Mouse (Mus musculus) erythroid progenitor cell, adult 5-6 weeks (primary cell): Measurements from ENCODE around the gene Igf2r. TPM values are rescaled to one million over a fixed set of nuclear protein-coding genes. Genes with fewer than 3 reads are reported as not detected.

Source experiments
- ATAC-seq: replicated peaks from 2 replicates; pipeline ENCODE4 v1.8.0; 2016; ENCODE audit warnings: moderate number of reproducible peaks, mild to moderate bottlenecking, moderate TSS enrichment, inconsistent platforms; ENCODE audit not compliant: poor library complexity, low FRiP score, severe bottlenecking
- total RNA-seq, 2 experiments: library from RNA; stranded (forward) in 1 of 2; stranded (reverse) in 1 of 2; fragments of 150-400 nt in 1 of 2; fragments of 186-747, 209-891 nt in 1 of 2; gene quantifications; 2 replicates each; pipeline versions ENCODE4 v1.2.3 to v1.2.4; 2015 to 2017; ENCODE audit warnings: low replicate concordance in 2 of 2

Gene Igf2r
- total RNA-seq, 2 experiments from 2014 or later: 1.7 to 12.9 TPM

GRCm38 (mm10) chr17:12645461-12645860, 124.0 kb downstream of the Igf2r start:
- ATAC-seq: no peak

GRCm38 (mm10) chr17:12641087-12641486, 128.4 kb downstream of the Igf2r start:
- ATAC-seq: no peak

- ATAC-seq: no peak
These were observed 129.9 kb downstream of the Igf2r start for GRCm38 (mm10) chr17:12639585-12639984.

GRCm38 (mm10) chr17:12634814-12635213, 134.7 kb downstream of the Igf2r start:
- no peak for ATAC-seq

Other genes starting within 250 kb of the Igf2r start
- gene Slc22a2, start 185.5 kb downstream of the Igf2r start, total RNA-seq (2015; ENCODE audit: low replicate concordance): not detected in 2 replicates
- not detected in 2 replicates for gene Slc22a2, start 185.5 kb downstream of the Igf2r start, total RNA-seq (2017; ENCODE audit: low replicate concordance)
- not detected in 2 replicates for gene Slc22a1, start 93.8 kb downstream of the Igf2r start, total RNA-seq (2015; ENCODE audit: low replicate concordance)
- gene Slc22a1, start 93.8 kb downstream of the Igf2r start, total RNA-seq (2017; ENCODE audit: low replicate concordance): 0.26 TPM in 1 of 2 replicates, not detected in the other
- not detected in 2 replicates for gene Mas1, start 98.5 kb upstream of the Igf2r start, total RNA-seq (2015; ENCODE audit: low replicate concordance)
- gene Mas1, start 98.5 kb upstream of the Igf2r start, total RNA-seq (2017; ENCODE audit: low replicate concordance): not detected in 2 replicates
- not detected in 2 replicates for gene Mrgprh, start 106.4 kb upstream of the Igf2r start, total RNA-seq (2015; ENCODE audit: low replicate concordance)
- not detected in 2 replicates for gene Mrgprh, start 106.4 kb upstream of the Igf2r start, total RNA-seq (2017; ENCODE audit: low replicate concordance)
- gene Pnldc1, start 140.6 kb upstream of the Igf2r start, total RNA-seq (2015; ENCODE audit: low replicate concordance): 2.9 TPM in 1 of 2 replicates, not detected in the other
- gene Pnldc1, start 140.6 kb upstream of the Igf2r start, total RNA-seq (2017; ENCODE audit: low replicate concordance): 7.4 TPM in 1 of 2 replicates, not detected in the other
- gene Tcp1, start 146.0 kb upstream of the Igf2r start, total RNA-seq (2015; ENCODE audit: low replicate concordance): 136 and 173 TPM in 2 replicates
- 208 and 220 TPM in 2 replicates for gene Tcp1, start 146.0 kb upstream of the Igf2r start, total RNA-seq (2017; ENCODE audit: low replicate concordance)
- 96.0 and 107 TPM in 2 replicates for gene Mrpl18, start 146.7 kb upstream of the Igf2r start, total RNA-seq (2015; ENCODE audit: low replicate concordance)
- 57.0 and 93.7 TPM in 2 replicates for gene Mrpl18, start 146.7 kb upstream of the Igf2r start, total RNA-seq (2017; ENCODE audit: low replicate concordance)
- gene Acat3, start 170.9 kb upstream of the Igf2r start, total RNA-seq (2015; ENCODE audit: low replicate concordance): not detected in 2 replicates
- gene Acat3, start 170.9 kb upstream of the Igf2r start, total RNA-seq (2017; ENCODE audit: low replicate concordance): not detected in 2 replicates
- gene Acat2, start 191.1 kb upstream of the Igf2r start, total RNA-seq (2015; ENCODE audit: low replicate concordance): 3.2 and 17.2 TPM in 2 replicates
- 3.9 and 7.3 TPM in 2 replicates for gene Acat2, start 191.1 kb upstream of the Igf2r start, total RNA-seq (2017; ENCODE audit: low replicate concordance)
- 66.0 and 97.3 TPM in 2 replicates for gene Wtap, start 224.5 kb upstream of the Igf2r start, total RNA-seq (2015; ENCODE audit: low replicate concordance)
- 108 and 124 TPM in 2 replicates for gene Wtap, start 224.5 kb upstream of the Igf2r start, total RNA-seq (2017; ENCODE audit: low replicate concordance)
- gene Sod2, start 237.2 kb upstream of the Igf2r start, total RNA-seq (2015; ENCODE audit: low replicate concordance): 18.4 and 58.3 TPM in 2 replicates
- gene Sod2, start 237.2 kb upstream of the Igf2r start, total RNA-seq (2017; ENCODE audit: low replicate concordance): 8.0 and 16.8 TPM in 2 replicates